Mouse (Mus musculus) lung, postnatal 0 days (tissue): ENCODE data around the gene Osbpl10. TPM values are rescaled to one million over a fixed set of nuclear protein-coding genes. Genes with fewer than 3 reads are reported as not detected.

Experiments
- ATAC-seq: fragments of 200-750 bp; cut with Nextera tagmentation; 2 replicates; pipeline ENCODE4 v1.8.0; 2017; ENCODE audit warnings: moderate library complexity
- DNase-seq: peaks from one replicate; pipeline ENCODE4 v3.0.0-alpha.2; 2016; ENCODE audit warnings: low spot score
- H3K27ac ChIP-seq: fragments of 300-500 bp; sonication (generic); 2 replicates; pipeline ENCODE4 v1.5.1; 2014; ENCODE audit warnings: antibody characterized with exemption, mild to moderate bottlenecking, low read length, mixed read lengths
- H3K27me3 ChIP-seq: fragments of 300-500 bp; sonication (generic); replicated peaks from 2 replicates; pipeline ENCODE4 v1.6.1; 2014; ENCODE audit warnings: low read length, mixed read lengths; ENCODE audit not compliant: insufficient read depth
- H3K36me3 ChIP-seq: fragments of 300-500 bp; sonication (generic); 2 replicates; pipeline ENCODE4 v1.6.1; 2014; ENCODE audit warnings: low read length, mixed read lengths; ENCODE audit not compliant: insufficient read depth
- H3K4me1 ChIP-seq: fragments of 300-500 bp; sonication (generic); 2 replicates; pipeline ENCODE4 v1.6.1; 2014; ENCODE audit warnings: antibody characterized with exemption, low read depth, low read length, mixed read lengths; ENCODE audit not compliant: insufficient read depth
- H3K4me2 ChIP-seq: fragments of 300-500 bp; sonication (generic); replicated peaks from 2 replicates; pipeline ENCODE4 v1.6.1; 2014; ENCODE audit warnings: low read depth, mild to moderate bottlenecking, low read length, moderate library complexity, mixed read lengths
- H3K4me3 ChIP-seq: fragments of 300-500 bp; sonication (generic); 2 replicates; pipeline ENCODE4 v1.5.1; 2014; ENCODE audit warnings: low read depth, low read length
- H3K9ac ChIP-seq: fragments of 300-500 bp; sonication (generic); replicated peaks from 2 replicates; pipeline ENCODE4 v1.6.1; 2014; ENCODE audit warnings: low read depth, mild to moderate bottlenecking
- H3K9me3 ChIP-seq: fragments of 300-500 bp; sonication (generic); 2 replicates; pipeline ENCODE4 v1.6.1; 2016; ENCODE audit warnings: low read length, mixed read lengths
- CTCF ChIP-seq: IDR thresholded peaks from 2 replicates; pipeline ENCODE4 v1.5.1; 2016; ENCODE audit warnings: antibody characterized with exemption, mild to moderate bottlenecking
- EP300 ChIP-seq: IDR thresholded peaks from 2 replicates; pipeline ENCODE4 v1.6.1; 2016; ENCODE audit warnings: antibody characterized with exemption, mild to moderate bottlenecking, control low read depth
- WGBS: fragments of 180-500 bp; shearing (Covaris S2); extraction: QIAGEN DNeasy Blood & Tissue Kit; methylation state at CpG from one replicate; pipeline ENCODE4 v1.1.7; 2014; 5-methylcytosine and 5-hydroxymethylcytosine counted together
- polyA plus RNA-seq: library from polyadenylated mRNA; unstranded; fragments of >200 nt; fragmentation: Nextera tagmentation; extraction: Ambion mirVana; gene quantifications from 2 replicates; pipeline ENCODE4 v1.2.1, GENCODE M21; 2015

Osbpl10 gene
- polyA plus RNA-seq, 1 experiment from 2014 or later, result 2.6 TPM

DNA sequence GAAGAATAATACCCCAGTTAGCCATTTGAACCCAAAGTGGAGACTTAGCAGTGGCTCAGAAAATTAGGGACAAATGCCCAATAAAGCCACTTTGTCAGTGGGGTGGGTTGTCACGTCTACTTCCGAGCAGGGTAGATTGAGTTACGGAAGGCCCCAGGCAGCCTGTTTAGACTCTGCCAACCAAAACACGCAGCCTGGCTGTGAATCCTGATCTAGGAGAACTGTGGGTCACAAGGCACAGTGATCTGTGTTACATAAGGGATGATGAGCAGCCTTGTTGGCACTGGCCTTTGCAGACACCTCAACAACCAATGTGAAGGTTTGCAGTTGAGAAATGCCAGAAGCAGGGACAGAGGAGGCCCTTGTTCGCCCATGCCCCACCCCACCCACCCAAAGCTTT is 183.2 kb downstream of the Osbpl10 start:
- no peak overlapping the region for H3K4me3 ChIP-seq
- DNase-seq (no peak), ATAC-seq (no peak)
- H3K9me3 ChIP-seq, result no peaks in the 10 kb centered on the region
- H3K9ac ChIP-seq, result no peak overlapping the region
- H3K27ac ChIP-seq, result no peak overlapping the region
- no peaks in the 10 kb centered on the region for H3K27me3 ChIP-seq
- H3K36me3 ChIP-seq, result no peaks in the 10 kb centered on the region
- no peak overlapping the region for H3K4me2 ChIP-seq
- no peak for TF ChIP-seq EP300
- no peak for TF ChIP-seq CTCF
- WGBS, result 79% methylated on average over 5 of the region's 5 CpGs
- H3K4me1 ChIP-seq, result peaks cover 4% of the 10 kb centered on the region; the same call in 1 of the 2 replicates

DNA sequence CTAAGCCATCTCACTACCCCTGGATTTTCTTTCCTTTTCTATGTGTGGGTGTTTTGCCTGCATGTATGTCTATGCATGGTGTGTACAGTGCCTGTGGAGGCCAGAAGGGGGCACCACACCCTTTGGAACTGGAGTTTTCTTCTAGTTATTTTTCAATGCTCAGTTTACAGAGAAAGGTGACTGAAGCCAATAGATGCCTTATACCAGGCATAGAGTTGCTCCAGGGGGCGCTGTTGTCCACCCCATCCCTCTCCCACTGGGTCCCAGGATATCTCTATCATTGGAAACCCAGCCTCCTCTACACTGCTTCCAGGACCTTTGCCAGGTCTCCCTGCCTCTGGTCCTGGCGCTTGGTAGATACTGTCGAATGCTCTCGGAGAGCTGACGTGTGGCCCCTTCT is 184.7 kb downstream of the Osbpl10 start:
- Histone ChIP-seq H3K27ac (no peak overlapping the region), H3K9me3 (no peaks in the 10 kb centered on the region), H3K4me1 (peaks cover 4% of the 10 kb centered on the region; the same call in 1 of the 2 replicates), H3K9ac (no peak overlapping the region), H3K4me3 (no peak overlapping the region), H3K36me3 (no peaks in the 10 kb centered on the region), H3K27me3 (no peaks in the 10 kb centered on the region), H3K4me2 (no peak overlapping the region)
- peak; percentile 75 for ATAC-seq
- WGBS, result 52% methylated on average over 5 of the region's 5 CpGs
- peak; percentile 92 for DNase-seq
- no peak for TF ChIP-seq EP300
- peak; percentile 86 for TF ChIP-seq CTCF

- Histone ChIP-seq H3K27me3 (no peaks in the 10 kb centered on the region), H3K9ac (no peak overlapping the region), H3K9me3 (no peaks in the 10 kb centered on the region), H3K4me2 (no peak overlapping the region), H3K4me3 (no peak overlapping the region), H3K4me1 (peaks cover 4% of the 10 kb centered on the region; the same call in 1 of the 2 replicates), H3K27ac (no peak overlapping the region), H3K36me3 (no peaks in the 10 kb centered on the region)
- no peak for ATAC-seq
- 27% methylated on average over 8 of the region's 8 CpGs for WGBS
- no peak for DNase-seq
- TF ChIP-seq CTCF, result no peak
- TF ChIP-seq EP300, result no peak
These were observed 185.3 kb downstream of the Osbpl10 start for GRCm38 (mm10) chr9:115163693-115164092.

DNA sequence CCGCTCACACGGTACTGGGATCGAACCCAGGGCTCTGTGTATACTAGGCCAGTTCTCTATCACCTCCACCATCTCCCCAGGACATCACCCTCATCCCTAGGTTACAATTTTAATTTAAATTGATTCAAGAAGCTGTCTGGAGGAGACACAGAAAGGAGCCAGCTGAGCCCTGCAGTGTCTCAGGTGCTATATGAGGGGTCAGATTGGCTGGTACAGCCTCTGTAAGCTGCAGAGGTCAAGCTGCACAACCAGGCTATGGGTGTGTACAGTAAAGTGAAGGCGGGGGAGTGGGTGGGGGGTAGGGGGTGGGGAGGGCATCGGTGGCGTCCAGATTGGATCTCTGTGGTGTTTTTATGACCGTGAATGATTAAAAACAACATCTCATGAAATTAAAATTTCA is 186.0 kb downstream of the Osbpl10 start:
- Histone ChIP-seq H3K9ac (no peak overlapping the region), H3K36me3 (no peaks in the 10 kb centered on the region), H3K4me1 (peaks cover 4% of the 10 kb centered on the region; the same call in 1 of the 2 replicates), H3K4me2 (no peak overlapping the region), H3K27ac (no peak overlapping the region), H3K9me3 (no peaks in the 10 kb centered on the region), H3K27me3 (no peaks in the 10 kb centered on the region), H3K4me3 (no peak overlapping the region)
- ATAC-seq, result no peak
- WGBS, result 77% methylated on average over 7 of the region's 7 CpGs
- no peak for DNase-seq
- TF ChIP-seq CTCF (no peak), EP300 (no peak)

DNA sequence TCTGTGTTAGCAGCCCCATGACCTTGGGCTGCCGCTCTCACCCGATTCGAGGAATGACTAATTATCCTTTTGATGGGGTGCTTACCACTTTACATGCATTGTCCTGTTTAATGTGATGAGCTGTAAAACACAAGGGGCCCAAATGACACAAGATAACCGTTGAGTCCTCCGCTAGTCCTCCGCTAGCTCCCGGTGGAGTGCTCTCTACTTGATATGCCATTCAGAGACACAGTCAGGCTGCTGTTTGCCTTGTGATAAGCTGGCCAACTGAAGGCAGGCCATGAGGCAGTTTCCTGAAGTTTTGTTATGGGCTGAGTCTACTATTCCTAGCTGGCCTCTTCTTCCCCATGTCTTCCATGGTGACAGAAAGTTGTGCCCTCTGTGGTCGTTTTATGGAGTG is 187.6 kb downstream of the Osbpl10 start:
- Histone ChIP-seq H3K27me3 (no peaks in the 10 kb centered on the region), H3K4me3 (no peak overlapping the region), H3K4me2 (no peak overlapping the region), H3K36me3 (no peaks in the 10 kb centered on the region), H3K9ac (no peak overlapping the region), H3K9me3 (no peaks in the 10 kb centered on the region), H3K4me1 (0 out of 2 replicates have a peak, but pooled peaks cover 4% of the 10 kb centered on the region), H3K27ac (no peak overlapping the region)
- no peak for ATAC-seq
- WGBS, result 59% methylated on average over 8 of the region's 8 CpGs
- no peak for DNase-seq
- TF ChIP-seq EP300 (no peak), CTCF (no peak)

- ATAC-seq (no peak), DNase-seq (no peak)
- no peak overlapping the region for H3K27ac ChIP-seq
- WGBS, result 87% methylated on average over 13 of the region's 13 CpGs
- H3K9ac ChIP-seq, result no peak overlapping the region
- no peaks in the 10 kb centered on the region for H3K36me3 ChIP-seq
- H3K4me2 ChIP-seq, result no peak overlapping the region
- H3K9me3 ChIP-seq, result no peaks in the 10 kb centered on the region
- no peaks in the 10 kb centered on the region for H3K4me1 ChIP-seq
- TF ChIP-seq EP300, result no peak
- no peaks in the 10 kb centered on the region for H3K27me3 ChIP-seq
- no peak overlapping the region for H3K4me3 ChIP-seq
These were observed 191.2 kb downstream of the Osbpl10 start for GRCm38 (mm10) chr9:115169591-115169990.

GRCm38 (mm10) chr9:115172096-115172495 is 193.7 kb downstream of the Osbpl10 start:
- 87% methylated on average over 6 of the region's 6 CpGs for WGBS

More at GRCm38 (mm10) chr9:115172096-115172495, 193.7 kb downstream of the Osbpl10 start:
- Histone ChIP-seq H3K4me3 (no peak overlapping the region), H3K9ac (no peak overlapping the region), H3K4me1 (no peaks in the 10 kb centered on the region), H3K36me3 (no peaks in the 10 kb centered on the region), H3K4me2 (no peak overlapping the region), H3K27me3 (no peaks in the 10 kb centered on the region), H3K9me3 (no peaks in the 10 kb centered on the region), H3K27ac (no peak overlapping the region)
- ATAC-seq, result no peak
- DNase-seq, result no peak
- TF ChIP-seq EP300, result no peak
- TF ChIP-seq CTCF, result no peak
